Mouse (Mus musculus) T-helper 17 cell (primary cell): ENCODE data around the gene Tmem255b.

Experiments used
- in situ Hi-C, 2 experiments: fragments of 300-600 bp; cut with MboI, MseI; formaldehyde crosslinking; loops; 1 replicate in 1 of 2; 2 replicates in 1 of 2; pipeline ENCODE4 v1.15.1; 2025; ENCODE audit warnings: high pct_unique_total_duplicates in 2 of 2

Gene Tmem255b

DNA sequence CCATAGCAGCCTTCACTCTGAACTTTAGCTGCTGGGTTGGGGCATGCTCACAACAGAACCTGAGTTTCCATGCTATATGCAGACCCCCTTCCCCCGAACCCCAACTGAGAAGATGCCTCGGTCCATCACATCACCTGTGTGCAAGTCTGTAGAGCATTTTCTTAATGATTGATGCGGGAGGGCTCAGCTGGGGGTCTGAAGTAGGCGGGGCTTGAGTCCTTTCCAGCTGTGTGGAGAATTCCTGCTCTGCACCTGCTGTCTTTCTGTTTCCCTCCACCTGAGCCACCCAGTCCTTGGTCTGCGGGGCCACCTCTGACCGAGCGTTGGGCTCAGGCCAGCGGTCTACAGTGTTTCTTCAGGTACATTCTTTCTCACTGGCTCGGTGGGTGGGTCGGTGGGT, at the start of gene Tmem255b:
Gene Tmem255b, plus strand, starts transcription at position 301 of the 400 bp plus-strand sequence.
- in situ Hi-C loops = no loop called here

DNA sequence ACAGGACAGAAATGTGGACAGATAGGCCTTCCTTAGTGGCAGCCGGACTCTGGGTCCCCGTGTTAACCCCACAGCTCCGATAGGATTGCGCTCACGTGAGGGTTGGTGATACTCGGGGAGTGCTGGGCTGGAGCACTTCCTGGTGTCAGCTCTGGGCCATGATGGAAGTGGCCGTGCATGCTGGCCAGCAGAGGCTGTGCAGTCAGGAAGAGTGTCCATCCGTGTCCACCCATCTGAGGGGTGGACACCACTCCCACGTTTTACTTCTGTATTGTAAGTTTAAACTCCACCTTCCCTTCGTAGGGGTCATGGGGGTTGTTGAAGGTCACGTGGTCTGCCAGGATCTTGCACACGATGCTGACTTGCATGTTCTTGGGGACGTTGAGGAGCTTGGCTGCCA, 48.6 kb upstream of the Tmem255b start:
- in situ Hi-C loops = no loop called here

DNA sequence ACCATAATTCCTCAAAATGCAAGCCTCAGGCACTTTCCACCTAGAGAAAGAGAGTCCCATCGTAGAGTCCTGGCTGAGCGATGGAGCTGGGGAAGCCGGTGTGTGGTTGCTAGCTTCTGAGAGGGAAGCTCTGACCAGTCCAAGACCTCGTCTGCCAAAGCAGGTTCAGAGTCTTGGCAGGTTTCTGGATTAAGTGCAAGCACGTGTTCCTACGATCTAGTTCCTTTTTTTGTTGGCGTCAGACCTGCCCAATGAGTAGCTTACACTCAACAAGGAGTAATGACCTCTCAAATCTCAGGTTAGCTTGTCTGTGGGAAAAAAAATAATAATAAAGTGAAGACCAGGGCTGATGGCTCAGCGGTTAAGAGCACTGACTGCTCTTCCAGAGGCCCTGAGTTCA, 47.3 kb upstream of the Tmem255b start:
- in situ Hi-C loops = no loop called here

DNA sequence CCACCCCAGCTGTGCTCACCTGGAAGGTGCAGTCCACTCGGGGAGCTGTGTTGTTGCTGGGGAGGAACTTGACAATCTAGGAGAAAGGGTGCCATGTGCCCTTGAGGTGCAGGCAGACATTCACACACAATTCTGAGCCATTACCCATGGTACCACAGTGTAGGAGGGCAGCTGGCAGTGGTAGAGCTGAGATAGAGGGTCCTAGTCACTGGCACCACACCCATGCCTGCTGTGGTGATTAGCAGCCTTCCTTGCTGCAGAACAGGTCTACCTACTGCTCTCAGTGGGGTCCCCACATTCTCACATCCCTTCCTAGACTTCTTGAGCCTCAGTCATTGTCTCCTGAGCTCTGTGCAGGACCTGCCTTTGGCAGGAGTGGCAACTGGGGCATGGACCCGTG, 46.2 kb upstream of the Tmem255b start:
- in situ Hi-C loops = no loop called here

DNA sequence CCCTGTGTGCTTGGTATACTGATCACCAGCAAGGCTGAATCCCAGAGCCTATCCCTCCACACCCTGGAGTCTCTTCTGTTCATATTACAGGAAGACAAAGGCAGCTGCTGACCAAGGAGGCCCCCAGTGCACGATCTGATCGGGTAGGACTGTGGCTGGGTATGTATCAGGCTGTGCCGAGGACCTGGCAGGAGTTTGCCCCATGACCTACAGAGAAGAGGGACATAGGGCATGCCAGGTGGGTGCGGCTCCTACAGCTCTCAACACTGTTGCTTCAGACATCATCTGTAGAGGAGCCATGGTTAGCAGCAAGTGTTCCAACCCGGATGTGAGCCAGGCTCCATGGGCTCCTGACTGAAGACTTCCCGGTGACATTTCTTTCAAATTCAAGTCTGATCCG, 41.1 kb upstream of the Tmem255b start:
- in situ Hi-C loops = loop anchor here in 1 of 2 experiments (10.0 kb wide), 2 partner anchors 1281 to 1989 kb away; no protein-coding TSS in a partner anchor

DNA sequence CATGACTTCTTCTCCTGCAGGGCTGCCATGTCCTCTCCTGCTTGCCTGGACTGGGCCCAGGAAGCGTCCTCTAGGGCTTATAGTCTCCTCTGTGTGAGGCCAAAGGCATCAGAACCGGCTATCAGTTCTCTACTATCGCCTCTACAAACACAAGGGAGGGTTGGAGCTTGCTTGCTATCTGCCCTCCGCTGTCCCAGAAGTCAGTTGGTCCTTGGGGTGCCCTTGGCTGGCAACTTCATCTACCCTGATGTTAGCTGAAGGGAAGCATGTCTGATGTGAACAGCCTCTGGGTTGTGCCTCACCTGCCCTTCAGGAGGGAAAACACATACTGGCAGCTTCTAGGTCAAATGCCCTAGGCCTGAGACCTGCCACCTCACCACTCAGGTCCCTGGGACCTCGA, 38.3 kb upstream of the Tmem255b start, which contains the start of gene Atp4b:
Gene Atp4b, minus strand, starts transcription at position 101 of the 400 bp plus-strand sequence.
- in situ Hi-C loops = loop anchor here in 1 of 2 experiments (10.0 kb wide), 2 partner anchors 1278 to 1992 kb away; no protein-coding TSS in a partner anchor

DNA sequence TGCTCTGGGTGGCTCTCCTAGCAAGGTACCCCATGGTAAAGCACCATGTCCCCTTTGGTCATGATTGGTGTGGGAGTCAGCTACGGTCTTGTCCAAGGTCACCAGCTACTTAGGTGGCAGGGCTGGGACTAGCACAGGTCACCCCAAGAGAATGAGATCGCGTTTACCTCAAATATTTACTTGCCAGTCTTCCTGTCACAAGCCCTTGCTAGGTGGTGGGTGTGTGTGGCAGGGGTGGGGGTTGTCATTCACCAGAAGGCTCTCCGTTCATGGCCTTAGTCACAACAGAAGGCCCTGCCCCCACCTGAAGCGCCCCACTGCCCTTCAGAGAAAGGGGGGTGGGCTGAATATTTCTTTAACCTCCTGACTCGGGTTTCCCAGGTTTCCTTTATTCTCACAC, 31.5 kb upstream of the Tmem255b start:
- in situ Hi-C loops = loop anchor here in 1 of 2 experiments (5.0 kb wide), 1 partner anchor 811 kb away; no protein-coding TSS in a partner anchor

DNA sequence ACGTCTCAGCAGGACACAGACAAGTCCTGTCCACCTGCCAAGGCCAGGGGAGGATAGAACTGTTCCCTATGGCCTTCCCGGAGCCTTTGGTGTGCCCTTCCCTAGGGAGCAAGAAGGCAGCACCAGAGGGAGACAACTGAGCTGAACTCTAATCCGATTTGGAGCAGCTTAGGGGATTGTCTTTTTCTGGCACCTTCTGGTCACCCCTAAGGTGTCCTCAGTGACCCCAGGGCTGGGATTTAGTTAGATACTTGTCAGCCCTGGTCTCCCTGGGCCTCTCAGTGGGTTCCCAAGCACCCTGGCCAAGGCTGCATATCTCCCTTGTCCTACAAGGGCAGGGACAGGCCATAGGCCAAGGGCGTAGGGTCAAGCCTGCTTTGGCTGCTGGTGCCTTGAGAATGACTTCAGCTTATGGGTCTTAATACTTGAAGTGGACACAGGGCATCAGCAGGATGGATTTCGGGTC, 30.3 kb upstream of the Tmem255b start, which contains the start of gene Grk1:
Gene Grk1, plus strand, starts transcription at position 416 of the 466 bp plus-strand sequence.
- in situ Hi-C loops = loop anchor here in 1 of 2 experiments (5.0 kb wide), 1 partner anchor 812 kb away; no protein-coding TSS in a partner anchor

DNA sequence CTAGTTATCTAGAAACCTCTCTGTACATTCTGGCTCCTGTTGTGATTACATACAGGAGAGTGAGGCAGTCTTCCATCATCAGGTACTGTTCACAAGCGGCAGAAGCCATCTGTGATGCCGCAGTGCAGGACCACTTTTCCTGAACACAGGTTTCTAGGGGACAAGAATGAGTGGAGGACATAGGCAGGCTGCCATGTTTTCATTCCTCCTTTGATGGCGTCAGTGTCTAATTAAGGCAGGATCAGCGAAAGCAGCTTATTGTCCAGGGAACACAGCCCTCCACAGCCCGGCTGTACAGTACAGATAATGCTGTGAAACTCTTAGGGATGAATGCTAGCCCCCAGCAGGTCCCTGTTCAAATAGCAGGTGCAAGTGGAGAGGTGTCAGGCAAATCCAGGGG, 29.0 kb upstream of the Tmem255b start:
- in situ Hi-C loops = no loop called here

DNA sequence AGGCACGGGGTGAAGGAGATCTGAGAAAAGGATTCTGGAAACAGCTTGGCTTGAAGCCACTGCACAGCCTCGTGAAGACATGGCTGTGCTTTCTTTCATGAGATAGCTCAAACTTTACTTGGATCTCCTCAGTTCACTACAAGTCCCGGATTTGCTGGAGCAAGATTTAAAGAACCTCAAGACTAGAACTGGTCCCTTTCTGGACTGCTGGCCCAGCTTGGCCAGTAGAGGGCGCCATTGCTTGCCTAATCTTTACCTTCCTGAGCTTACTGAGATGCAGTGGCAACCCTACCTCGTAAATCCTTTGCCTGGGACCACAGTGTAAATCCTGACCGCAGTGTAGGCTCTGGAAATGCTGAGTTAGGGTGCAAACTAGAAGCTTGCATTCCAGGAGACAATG, 23.4 kb upstream of the Tmem255b start:
- in situ Hi-C loops = loop anchor here (5.0 kb wide), 2 partner anchors 51 to 341 kb away; no protein-coding TSS in a partner anchor

DNA sequence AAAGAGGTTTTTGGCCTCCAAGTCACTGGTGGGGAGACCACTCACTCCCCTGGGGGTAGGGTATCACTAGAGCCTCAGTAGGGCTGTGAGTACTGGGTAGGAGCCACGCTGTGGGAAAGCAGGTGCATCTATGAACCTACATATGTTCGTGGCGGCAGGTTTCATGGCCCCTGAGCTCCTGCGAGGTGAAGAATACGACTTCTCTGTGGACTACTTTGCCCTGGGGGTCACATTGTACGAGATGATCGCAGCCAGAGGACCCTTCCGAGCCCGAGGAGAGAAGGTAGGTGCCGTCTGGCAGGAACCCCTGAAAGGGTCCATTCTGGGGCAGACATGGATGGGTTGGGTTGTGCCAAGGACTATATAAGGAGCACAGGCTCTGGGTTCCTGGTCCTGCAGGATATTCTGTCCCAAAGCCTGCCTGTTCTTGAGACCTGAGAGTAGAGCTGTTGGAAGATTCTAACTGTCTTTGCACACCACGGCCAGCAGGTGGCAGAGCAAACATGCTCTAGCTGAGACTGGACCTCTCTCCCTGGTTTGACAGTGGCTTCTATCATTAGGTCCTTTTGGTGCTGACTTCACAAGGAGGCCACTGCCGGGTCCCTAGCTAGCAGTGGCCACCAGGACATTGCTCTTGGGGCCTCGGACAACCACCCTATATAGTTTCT, 22.0 kb upstream of the Tmem255b start:
- in situ Hi-C loops = loop anchor here (5.0 kb wide), 2 partner anchors 49 to 339 kb away; no protein-coding TSS in a partner anchor

DNA sequence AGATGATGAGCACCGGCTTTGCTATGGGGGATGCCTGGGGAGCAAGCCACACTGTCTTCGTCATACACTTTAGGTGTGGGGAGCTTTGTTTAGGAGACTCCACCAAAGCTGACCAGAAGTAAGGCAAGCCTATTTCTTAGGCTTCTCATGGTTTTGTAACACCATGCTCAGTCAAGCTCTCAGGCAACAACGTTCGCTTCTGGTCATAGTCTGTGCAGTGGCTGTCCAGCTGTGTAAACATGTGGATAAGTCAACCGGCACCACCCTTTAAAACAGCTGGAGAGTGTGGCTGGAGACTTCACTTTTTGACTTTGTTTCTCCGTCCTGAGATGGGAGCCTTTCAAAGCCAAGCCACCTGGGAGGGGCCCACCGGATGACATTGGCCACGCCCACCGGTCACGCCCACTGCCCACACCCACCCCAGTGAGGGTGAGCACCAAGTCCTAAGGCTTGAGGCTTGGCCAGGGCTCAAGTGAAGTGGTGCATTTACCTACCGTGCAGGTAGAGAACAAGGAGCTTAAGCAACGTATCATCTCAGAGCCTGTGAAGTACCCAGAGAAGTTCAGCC, 21.1 kb upstream of the Tmem255b start:
- in situ Hi-C loops = loop anchor here (5.0 kb wide), 2 partner anchors 48 to 338 kb away; no protein-coding TSS in a partner anchor

DNA sequence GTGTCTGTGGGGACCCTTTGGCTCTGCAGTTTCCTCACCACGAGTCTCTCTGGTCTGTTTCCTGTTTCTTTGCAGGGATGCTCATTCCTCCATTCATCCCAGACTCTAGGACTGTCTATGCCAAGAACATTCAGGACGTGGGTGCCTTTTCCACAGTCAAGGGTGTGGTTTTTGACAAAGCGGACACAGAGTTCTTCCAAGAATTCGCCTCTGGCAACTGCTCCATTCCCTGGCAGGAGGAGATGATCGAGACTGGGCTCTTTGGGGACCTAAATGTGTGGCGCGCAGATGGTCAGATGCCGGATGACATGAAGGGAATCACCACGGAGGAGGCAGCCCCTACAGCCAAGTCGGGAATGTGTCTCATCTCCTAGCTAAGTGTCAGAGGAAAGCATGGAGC, 19.1 kb upstream of the Tmem255b start:
- in situ Hi-C loops = no loop called here

DNA sequence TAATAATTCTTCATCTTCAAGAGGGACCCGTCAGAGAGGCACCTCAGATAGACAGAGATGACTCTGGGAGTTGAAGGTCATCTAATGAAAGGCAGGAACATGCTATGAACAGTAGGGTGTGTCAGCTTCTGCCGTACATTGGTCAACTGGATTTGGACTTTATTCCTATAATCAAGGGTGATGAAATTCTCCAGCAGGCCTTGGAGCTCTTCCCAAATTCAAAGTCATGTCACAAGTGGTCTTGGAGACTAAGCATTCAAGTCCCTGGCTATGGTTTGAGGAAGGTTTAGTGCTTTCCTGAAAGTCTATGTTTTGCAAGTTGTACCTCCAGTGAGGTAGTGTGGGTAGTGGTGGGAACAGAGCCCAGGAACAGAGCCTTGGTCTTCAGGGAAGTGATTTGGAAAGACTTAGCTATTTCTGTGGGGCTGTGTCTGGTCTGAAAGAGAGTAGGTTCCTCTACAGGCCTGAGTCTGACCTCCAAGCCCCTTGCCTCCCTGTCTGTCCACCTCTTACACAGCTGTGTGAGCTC, 15.8 kb upstream of the Tmem255b start:
- in situ Hi-C loops = no loop called here

DNA sequence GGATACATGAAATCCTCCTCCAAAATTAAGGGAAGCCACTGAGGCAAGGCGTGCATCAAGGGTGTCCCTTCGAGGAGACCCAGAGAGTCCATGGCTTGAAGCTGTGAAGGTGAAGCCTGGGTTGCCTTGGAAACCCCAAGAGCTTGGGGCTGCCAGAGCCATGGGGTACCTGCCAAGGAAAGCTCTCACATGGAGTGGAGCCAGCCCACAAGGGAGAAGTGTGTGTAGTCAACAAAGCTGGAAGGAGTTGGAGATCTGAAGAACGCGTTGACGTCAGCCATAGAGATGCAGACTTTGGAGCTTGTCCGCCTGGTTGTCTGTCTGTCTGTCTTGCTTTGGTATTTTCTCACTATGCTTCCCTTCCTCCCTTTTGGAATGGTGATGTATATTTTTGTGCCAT, 14.0 kb upstream of the Tmem255b start:
- in situ Hi-C loops = no loop called here

DNA sequence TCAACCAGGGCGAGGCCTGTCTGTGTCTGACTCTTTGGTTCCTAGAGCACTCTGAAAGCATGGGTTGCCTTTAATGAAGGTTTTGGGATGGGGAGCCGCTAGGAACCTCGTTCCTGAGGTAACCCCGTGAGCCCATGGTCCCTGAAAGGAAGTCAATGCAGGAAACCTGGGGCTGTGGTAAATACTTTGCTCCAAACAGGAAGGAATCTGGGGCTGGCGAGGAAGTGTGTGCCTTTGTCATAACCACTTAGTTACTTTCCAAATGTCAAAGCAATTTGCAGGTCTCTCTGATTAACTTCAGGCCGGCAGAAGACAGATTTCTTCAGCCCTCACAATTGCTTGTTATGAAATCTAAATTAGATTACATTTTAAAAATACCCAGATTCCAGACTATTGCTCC, 7.6 kb upstream of the Tmem255b start:
- in situ Hi-C loops = no loop called here

DNA sequence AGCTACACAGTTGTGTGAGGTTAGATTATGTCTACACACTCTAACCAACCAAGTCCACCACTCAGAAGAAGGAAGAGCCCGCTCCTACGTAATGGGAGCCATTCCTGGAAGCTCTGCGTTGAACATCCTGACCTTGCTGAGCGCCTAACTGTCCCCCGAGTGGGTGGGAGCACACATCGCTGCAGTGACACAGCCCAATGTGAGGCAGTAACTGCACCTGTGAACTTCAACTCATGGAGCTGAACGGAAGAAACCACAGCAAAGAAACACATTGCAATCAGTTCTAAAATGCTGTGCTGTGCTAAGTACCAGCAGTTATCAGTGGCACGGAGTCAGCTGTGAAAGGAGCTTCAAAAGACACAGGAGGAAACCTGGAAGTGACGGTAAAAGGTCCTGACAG, 6.8 kb upstream of the Tmem255b start:
- in situ Hi-C loops = no loop called here

DNA sequence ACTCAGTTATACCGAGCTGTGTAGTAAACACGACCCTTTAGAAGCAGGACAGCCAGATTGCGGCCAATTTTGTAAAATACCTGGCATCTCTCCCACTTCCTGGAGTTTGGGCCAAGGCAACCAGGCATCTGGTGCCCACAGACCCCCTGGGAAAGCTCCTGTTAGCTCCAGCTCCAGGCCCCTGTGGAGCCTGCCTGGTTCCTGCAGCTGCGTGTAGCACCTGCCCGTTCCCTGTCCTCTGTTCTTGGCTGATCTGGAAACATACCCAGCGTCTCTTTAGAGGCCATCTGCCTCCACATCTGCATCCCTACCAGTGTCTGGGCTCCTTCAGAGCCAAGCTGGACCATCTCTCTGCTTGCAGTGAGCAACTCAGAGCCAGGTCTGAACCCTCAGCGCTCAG, 4.6 kb upstream of the Tmem255b start:
- in situ Hi-C loops = no loop called here

DNA sequence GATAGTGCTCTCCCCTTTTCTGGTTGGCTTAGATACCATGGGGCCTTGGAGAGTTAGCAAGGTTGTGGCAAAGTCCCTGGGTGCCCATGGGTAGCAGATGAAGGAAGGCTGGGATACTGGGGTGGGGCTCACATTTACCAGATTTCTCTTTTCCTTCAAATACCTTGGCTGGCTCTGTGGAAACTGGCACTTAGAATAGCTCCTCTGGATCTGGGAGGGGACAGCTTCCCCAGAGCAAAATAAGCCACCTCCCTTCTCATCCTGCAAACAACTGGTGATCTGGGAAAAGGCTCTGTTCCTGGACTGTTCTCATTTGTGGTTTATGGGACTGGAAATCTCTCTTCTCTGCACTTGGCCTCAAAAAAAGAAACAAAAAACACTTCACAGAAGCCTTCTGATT, 4.1 kb upstream of the Tmem255b start:
- in situ Hi-C loops = no loop called here

DNA sequence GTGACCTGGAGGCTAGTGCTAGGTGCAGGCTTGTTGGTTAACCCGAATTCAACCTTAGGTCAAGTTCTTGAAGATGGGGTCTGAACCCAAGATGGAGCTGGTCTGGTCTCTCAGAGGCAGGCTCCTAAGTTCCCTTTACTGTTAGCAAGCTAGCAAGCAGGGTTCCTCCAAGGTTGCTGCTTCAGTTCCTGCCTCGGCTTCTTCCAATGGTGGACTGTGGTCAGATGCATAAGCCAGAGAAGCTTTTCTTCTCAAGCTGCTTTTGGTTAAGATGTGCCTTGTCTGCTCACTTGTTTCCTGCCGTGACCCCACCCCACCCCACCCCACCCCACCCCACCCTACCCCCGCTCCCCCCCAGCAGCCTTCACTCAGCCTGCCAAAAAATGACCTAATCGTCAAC, 1.9 kb upstream of the Tmem255b start:
- in situ Hi-C loops = no loop called here

DNA sequence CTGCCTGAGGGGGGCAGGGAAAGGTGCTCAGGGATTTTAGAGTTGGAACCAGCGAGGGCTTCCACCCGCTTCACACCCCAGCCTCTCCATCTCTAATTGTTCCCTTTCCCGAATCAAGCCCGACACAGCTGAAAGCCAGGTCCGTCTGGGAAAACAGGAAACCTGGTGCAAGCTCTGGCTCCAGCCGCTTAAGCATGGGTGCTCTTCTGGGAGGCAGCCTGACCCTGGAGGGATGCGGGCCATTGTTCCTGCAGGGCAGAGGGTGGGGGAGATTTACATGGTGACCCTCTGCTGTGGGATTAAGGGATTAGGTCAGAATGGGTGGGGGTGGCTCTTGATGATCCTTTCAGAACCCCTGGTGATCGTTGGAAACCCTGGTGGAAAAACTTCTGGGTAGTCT, 1.1 kb downstream of the Tmem255b start:
- in situ Hi-C loops = no loop called here

DNA sequence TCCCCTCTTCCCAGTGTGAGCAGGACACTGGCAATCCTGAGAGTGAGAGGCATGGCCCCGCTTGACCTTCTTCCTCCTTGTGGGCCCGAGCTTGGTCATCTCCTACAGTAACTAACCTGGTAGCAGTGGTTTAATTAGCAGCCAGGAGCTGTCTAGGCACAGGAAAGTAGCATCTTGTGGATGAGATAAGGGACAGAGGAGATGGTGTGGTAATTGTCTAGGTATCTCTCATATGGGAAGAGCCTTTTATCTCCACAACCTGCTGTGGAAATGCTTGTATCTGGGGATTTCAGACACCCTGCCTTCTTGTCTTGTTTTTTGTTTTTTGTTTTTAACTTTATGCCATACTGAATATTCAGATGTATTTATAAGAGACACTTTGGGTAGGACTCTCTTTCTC, 2.5 kb downstream of the Tmem255b start:
- in situ Hi-C loops = no loop called here

DNA sequence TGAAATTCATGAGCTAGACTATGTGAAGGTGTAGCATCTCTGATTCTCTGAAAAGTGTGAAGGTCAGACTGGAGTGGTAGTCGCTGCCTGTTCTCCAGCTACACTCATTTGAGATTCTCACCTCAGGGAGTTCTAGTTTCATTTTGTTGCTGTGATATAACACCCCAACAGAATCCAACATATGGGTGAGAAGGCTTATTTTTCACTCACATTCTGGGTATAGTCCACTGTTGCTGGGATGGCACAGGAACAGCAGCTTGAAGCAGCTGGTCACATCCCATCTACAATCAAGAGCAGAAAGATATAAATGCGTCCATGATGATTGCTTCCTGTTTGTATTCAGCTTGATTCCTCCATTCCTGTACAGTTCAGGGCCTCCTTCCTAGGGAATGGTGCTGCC, 7.2 kb downstream of the Tmem255b start:
- in situ Hi-C loops = no loop called here
